Mouse (Mus musculus) liver, adult 2 months (tissue): ENCODE data around the gene Tlr11.

Experiments
- CTCF ChIP-seq: fragments of 200-500 bp; IDR thresholded peaks from 2 replicates; pipeline ENCODE4 v1.5.1; 2011; ENCODE audit warnings: low read depth, low read length, control low read depth
- POLR2A ChIP-seq: fragments of 200-500 bp; IDR thresholded peaks from 2 replicates; pipeline ENCODE4 v1.6.1; 2011; ENCODE audit warnings: low read length, control low read depth; ENCODE audit not compliant: insufficient read depth; ENCODE audit errors: extremely low read depth

- no peak for TF ChIP-seq CTCF
- TF ChIP-seq POLR2A = no peak
Observed at GRCm38 (mm10) chr14:50326661-50327060, 31.1 kb upstream of the Tlr11 start, which contains the start of gene Olfr734.
